Mouse (Mus musculus): ENCODE results near the gene Ggnbp2. TPM values are rescaled to one million over a fixed set of nuclear protein-coding genes. Genes with fewer than 3 reads are reported as not detected.

Ggnbp2 gene
- polyA plus RNA-seq, 1 experiment: 30.3 TPM

DNA sequence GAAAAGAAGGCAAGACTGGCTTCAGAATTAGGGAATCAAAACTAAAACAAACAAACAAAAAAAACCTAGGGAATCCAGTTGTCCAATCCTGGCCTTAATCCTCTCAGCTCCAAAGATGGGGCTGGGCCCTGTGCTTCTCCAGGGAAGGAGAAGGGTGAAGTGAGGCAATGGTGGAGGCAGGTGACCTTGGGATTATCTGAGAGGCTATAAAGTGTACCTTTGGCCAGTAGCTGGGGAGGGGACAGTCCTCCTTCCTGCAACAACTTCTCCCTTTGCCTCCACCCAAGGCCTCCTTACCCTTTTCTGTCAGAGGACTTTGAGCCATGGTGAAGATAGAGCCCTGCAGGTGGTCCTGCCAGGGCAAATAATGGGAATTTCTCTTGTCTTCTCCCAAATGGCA lies 43.1 kb downstream of the Ggnbp2 start:
- H3K4me1 ChIP-seq: peaks cover 87% of the 10 kb centered on the region
- no peaks in the 10 kb centered on the region for H3K27me3 ChIP-seq (replicated peaks)
- no peaks in the 10 kb centered on the region for H3K9me3 ChIP-seq
- peak overlapping the region; percentile 99 for H3K4me3 ChIP-seq (replicated peaks)
- no peak for TF ChIP-seq GATA1 (IDR thresholded peaks at IDR 0.05; ENCODE audit: borderline replicate concordance, low read length)
- TF ChIP-seq FLI1 (IDR thresholded peaks at IDR 0.05; ENCODE audit: low read length): no peak
- peaks cover 79% of the 10 kb centered on the region for H3K36me3 ChIP-seq (replicated peaks; ENCODE audit: low read length)

DNA sequence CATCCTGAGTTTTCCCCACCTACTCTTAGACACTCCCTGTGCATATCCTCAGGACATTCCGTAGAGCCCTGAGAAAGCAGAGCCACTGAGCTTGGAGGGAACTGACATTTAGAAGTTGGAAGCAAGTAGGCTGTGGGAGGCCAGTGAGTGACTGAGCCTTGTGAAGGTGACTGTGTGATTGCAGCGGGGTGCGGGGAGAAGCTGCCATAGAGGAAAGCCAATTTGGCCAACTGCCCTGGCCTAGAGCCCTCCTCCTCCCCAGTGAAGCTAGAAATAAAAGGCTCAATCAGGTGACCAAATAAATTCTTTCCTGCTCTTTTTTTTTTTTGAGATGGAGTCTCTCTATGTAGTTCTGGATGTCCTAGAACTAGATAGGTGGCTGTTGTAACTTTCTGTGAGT lies 44.4 kb downstream of the Ggnbp2 start:
- Histone ChIP-seq H3K36me3 (replicated peaks; ENCODE audit: low read length) (peaks cover 79% of the 10 kb centered on the region), H3K4me3 (replicated peaks) (peak overlapping the region; percentile 18), H3K4me1 (peaks cover 93% of the 10 kb centered on the region), H3K9me3 (no peaks in the 10 kb centered on the region), H3K27me3 (replicated peaks) (no peaks in the 10 kb centered on the region)
- TF ChIP-seq FLI1 (IDR thresholded peaks at IDR 0.05; ENCODE audit: low read length) (no peak), GATA1 (IDR thresholded peaks at IDR 0.05; ENCODE audit: borderline replicate concordance, low read length) (no peak)

DNA sequence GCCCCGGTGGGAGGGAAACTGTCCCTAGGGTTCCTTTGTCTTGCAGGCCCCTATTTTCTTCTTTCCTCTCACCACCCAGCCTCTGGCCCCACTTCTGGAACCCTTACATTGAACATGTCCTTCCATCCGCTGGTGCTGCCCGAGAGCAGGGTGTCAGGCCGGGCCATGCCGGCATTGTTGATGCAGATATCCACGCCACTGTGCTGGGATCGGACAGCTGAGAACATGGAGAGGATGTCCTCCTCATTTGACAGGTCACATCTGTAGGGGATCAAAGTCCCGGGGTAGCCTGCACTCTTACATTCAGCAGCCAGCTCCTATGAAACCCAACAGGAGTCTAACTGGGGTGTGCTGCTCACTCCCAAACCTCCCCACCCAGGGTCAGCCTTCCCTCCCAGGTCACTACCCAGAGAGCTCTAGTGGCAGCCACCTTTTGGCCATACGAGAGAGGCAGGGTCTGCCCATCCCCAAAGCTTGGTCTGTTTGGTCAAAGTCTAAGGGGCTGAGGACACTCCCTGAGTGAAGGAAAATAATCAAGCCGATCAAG lies 45.3 kb downstream of the Ggnbp2 start:
- Histone ChIP-seq H3K4me3 (replicated peaks) (no peak overlapping the region), H3K27me3 (replicated peaks) (no peaks in the 10 kb centered on the region), H3K4me1 (peaks cover 91% of the 10 kb centered on the region), H3K36me3 (replicated peaks; ENCODE audit: low read length) (peaks cover 79% of the 10 kb centered on the region), H3K9me3 (no peaks in the 10 kb centered on the region)
- TF ChIP-seq FLI1 (IDR thresholded peaks at IDR 0.05; ENCODE audit: low read length) (no peak), GATA1 (IDR thresholded peaks at IDR 0.05; ENCODE audit: borderline replicate concordance, low read length) (no peak)

DNA sequence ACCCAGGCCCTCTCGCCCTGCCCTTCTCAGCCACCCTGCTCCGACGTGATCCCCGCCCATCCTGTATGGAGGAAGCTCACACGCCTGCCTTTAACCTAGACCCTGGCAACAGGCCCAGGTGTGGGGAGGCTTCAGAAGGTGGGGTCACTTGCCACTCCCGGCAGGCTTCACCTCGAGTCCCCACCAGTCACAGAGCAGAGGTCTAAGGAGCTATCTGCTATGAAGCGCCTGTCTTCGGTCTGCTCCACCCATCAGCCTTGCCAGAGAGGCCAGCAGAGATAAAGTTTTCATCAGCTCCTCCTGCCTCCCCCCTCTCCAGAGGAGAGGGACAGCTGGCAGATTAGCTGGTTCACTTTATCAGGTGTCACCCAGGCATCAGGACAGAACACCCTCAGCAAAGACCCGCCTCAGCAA lies 47.1 kb downstream of the Ggnbp2 start:
- peaks cover 73% of the 10 kb centered on the region for H3K36me3 ChIP-seq (replicated peaks; ENCODE audit: low read length)
- TF ChIP-seq FLI1 (IDR thresholded peaks at IDR 0.05; ENCODE audit: low read length) (no peak), GATA1 (IDR thresholded peaks at IDR 0.05; ENCODE audit: borderline replicate concordance, low read length) (no peak)
- no peaks in the 10 kb centered on the region for H3K9me3 ChIP-seq
- H3K4me1 ChIP-seq: peaks cover 93% of the 10 kb centered on the region
- no peaks in the 10 kb centered on the region for H3K27me3 ChIP-seq (replicated peaks)
- peak overlapping the region; percentile 10 for H3K4me3 ChIP-seq (replicated peaks)

DNA sequence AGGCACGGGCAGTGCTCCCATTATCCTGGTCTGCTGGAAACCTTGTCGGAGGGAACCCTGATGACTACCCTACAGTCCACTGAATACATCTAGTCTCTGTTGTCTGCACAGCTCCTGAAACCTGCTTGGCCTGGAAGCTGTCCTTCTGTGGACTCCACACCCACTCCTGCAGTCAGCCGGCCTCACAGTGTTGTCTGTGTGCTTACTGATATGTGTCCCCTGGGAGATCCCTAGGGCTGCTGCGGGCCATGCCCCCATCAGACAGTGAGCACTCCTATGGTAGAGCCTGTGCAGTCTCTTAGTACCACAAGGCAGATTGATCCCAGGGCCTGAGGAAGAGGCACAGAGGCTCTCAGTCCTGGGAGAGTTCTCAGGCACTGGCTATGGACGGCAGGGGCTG lies 48.1 kb downstream of the Ggnbp2 start:
- no peaks in the 10 kb centered on the region for H3K9me3 ChIP-seq
- H3K4me3 ChIP-seq (replicated peaks): no peak overlapping the region
- no peaks in the 10 kb centered on the region for H3K27me3 ChIP-seq (replicated peaks)
- no peak for TF ChIP-seq GATA1 (IDR thresholded peaks at IDR 0.05; ENCODE audit: borderline replicate concordance, low read length)
- no peak for TF ChIP-seq FLI1 (IDR thresholded peaks at IDR 0.05; ENCODE audit: low read length)
- peaks cover 92% of the 10 kb centered on the region for H3K4me1 ChIP-seq
- H3K36me3 ChIP-seq (replicated peaks; ENCODE audit: low read length): peaks cover 72% of the 10 kb centered on the region

DNA sequence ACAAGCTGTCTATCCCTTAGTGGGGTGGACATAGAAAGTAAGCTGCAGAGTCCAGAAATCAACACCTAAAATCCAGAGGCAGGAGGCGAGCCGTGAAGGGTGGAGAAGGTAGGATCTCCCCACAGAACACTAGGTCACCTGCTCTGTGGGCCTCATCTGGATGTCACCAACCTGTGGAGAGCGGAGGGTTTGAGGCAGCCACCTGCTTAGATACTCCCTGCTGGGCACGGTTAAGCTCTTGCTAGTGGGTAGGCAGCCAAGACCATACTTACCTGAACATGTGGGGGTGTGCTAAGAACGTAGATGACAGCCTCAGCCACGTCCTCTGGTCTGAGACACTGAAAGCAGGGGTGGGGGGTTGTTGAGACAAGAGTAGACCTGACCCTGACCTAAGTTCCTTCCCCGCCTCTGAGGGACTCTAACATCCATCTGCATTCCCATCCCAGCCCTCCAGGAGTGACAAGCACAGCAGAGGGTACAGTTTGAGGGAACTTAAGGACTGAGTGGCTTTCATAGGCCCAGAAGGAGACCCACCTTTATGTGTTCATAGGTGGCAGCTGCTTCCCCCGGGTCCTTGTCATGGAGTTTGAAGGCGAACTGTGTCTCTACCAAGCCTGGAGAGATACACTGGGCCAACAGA lies 49.4 kb downstream of the Ggnbp2 start:
- no peaks in the 10 kb centered on the region for H3K9me3 ChIP-seq
- no peak overlapping the region for H3K4me3 ChIP-seq (replicated peaks)
- H3K36me3 ChIP-seq (replicated peaks; ENCODE audit: low read length): peaks cover 73% of the 10 kb centered on the region
- no peaks in the 10 kb centered on the region for H3K27me3 ChIP-seq (replicated peaks)
- TF ChIP-seq GATA1 (IDR thresholded peaks at IDR 0.05; ENCODE audit: borderline replicate concordance, low read length) (no peak), FLI1 (IDR thresholded peaks at IDR 0.05; ENCODE audit: low read length) (no peak)
- peaks cover 86% of the 10 kb centered on the region for H3K4me1 ChIP-seq

DNA sequence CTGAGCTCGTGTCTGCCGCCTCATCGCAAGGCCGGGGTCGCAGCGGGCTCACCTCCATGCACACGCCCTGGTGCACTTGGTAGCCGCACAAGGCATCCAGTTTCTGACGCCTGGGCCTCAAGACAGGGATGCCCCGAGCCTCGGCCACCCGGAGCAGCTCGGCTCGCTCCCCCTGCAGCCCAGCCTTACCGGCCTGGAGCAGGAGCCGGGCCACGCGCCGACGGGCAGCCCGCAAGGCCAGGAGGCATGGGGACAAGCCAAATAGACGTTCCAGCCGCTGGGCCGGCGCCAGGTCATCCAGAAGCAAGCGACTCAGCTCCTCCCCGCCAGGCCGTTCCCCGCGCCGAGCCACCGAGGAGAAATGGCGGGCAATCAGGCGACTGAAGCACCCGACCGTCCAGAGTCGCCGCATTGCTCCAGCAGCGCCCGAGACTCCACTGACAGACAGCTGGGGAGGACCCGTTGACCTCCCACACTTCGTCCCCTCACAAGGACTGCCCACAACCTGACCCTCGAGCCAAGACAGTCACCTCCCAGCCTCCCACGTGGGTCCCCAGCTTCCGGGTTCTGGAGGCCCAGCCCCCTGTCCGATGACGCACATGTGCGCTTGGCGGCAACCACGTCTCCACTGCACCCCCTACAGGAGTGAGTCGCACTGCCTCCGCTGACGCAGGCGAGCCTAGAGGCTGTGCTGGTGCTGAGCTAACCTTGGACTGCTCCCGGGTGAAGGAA lies 51.5 kb downstream of the Ggnbp2 start, which contains the start of gene Mrm1:
Mrm1 (minus strand) TSS at position 555 of the 732 bp plus-strand sequence.
- TF ChIP-seq GATA1 (IDR thresholded peaks at IDR 0.05; ENCODE audit: borderline replicate concordance, low read length): no peak
- no peak for TF ChIP-seq FLI1 (IDR thresholded peaks at IDR 0.05; ENCODE audit: low read length)
- no peaks in the 10 kb centered on the region for H3K9me3 ChIP-seq
- H3K4me3 ChIP-seq (replicated peaks): peak within 1 kb of the TSS; percentile 99
- H3K36me3 ChIP-seq (replicated peaks; ENCODE audit: low read length): peaks cover 64% of the 10 kb centered on the region
- H3K27me3 ChIP-seq (replicated peaks): no peaks in the 10 kb centered on the region
- peaks cover 79% of the 10 kb centered on the region for H3K4me1 ChIP-seq

DNA sequence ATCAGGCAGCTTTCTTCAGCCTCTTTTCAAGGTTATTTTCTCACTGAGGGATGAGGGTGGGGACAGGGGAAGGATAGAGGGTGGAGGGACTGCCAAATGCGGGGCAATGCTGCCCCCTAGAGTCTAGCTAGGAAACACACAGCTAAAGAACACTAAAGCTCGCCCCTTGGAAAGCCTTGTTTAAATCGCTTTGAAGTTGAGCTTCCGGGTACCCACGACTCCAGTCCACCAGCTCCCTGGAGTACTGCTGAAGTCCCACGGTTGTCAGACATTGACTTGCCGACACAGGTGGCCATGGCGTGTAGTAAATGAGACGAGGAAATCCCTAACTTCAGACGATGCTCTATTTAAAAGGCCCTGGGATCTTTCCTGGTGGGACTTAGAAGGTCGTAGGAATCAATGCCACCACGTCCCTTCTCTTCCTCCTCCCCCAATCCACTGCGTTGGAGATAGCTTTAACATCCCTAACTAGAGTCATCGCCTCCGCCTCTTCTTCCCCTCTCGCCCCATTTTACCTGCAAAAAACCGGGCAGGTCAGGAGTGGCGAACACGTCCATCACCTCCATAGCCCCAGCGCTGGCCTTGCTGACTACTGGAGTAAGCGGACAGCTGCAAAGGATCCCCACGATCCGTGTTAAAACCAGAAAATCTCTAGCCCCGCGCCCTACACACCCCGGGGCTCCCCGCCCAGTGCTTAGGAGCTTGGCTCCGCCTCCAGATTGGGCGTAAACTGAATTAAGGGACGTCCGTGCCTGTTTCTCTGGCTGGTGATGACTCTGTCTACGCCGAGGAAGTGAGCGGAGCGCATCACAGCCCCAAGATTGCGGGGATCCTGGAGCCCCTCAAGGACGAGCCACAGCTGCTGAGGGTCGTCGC lies 52.3 kb downstream of the Ggnbp2 start:
- no peaks in the 10 kb centered on the region for H3K27me3 ChIP-seq (replicated peaks)
- TF ChIP-seq FLI1 (IDR thresholded peaks at IDR 0.05; ENCODE audit: low read length) (no peak), GATA1 (IDR thresholded peaks at IDR 0.05; ENCODE audit: borderline replicate concordance, low read length) (no peak)
- peaks cover 64% of the 10 kb centered on the region for H3K36me3 ChIP-seq (replicated peaks; ENCODE audit: low read length)
- H3K4me3 ChIP-seq (replicated peaks): peak overlapping the region; percentile 99
- peaks cover 79% of the 10 kb centered on the region for H3K4me1 ChIP-seq
- no peaks in the 10 kb centered on the region for H3K9me3 ChIP-seq

DNA sequence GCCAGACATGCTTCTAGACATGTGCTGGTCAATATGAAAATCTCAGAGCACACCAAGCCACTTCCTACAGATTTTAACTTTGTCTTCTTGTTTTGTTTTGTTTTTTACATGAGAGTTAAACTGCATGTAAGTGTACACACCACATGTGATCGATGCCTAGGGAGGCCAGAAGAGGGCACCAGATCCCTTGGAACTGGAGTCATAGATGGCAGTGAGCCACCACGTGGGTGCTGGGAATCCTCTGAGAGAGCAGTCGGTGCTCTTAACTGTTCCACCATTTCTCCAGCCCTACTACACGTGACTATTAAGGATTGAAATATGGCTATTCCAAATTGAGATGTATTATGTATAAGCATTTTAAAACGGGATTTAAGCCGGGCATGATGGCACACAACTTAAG lies 53.3 kb downstream of the Ggnbp2 start:
- Histone ChIP-seq H3K36me3 (replicated peaks; ENCODE audit: low read length) (peaks cover 64% of the 10 kb centered on the region), H3K9me3 (no peaks in the 10 kb centered on the region), H3K4me3 (replicated peaks) (no peak overlapping the region), H3K4me1 (peaks cover 78% of the 10 kb centered on the region), H3K27me3 (replicated peaks) (no peaks in the 10 kb centered on the region)
- TF ChIP-seq GATA1 (IDR thresholded peaks at IDR 0.05; ENCODE audit: borderline replicate concordance, low read length): no peak
- no peak for TF ChIP-seq FLI1 (IDR thresholded peaks at IDR 0.05; ENCODE audit: low read length)
